Mouse (Mus musculus) midbrain, postnatal 0 days (tissue): ENCODE results near the gene Srp54b. TPM values are rescaled to one million over a fixed set of nuclear protein-coding genes. Genes with fewer than 3 reads are reported as not detected.

ENCODE experiments used
- polyA plus RNA-seq: library from polyadenylated mRNA; unstranded; fragments of >200 nt; fragmentation: Nextera tagmentation; extraction: Ambion mirVana; gene quantifications from 2 replicates; pipeline ENCODE4 v1.2.1, GENCODE M21; 2015
- total RNA-seq: library from RNA; depleted of rRNA; stranded (reverse); fragments of >200 nt; gene quantifications from 2 replicates; pipeline ENCODE4 v1.2.3, GENCODE M21; 2014; rRNA removed

Gene Srp54b
- total and polyA plus RNA-seq, 2 experiments from 2014 or later, result 71.0 to 71.1 TPM

Other genes with a start within 250 kb of the Srp54b start
- not detected in 2 replicates for gene Gm20403, start 168.6 kb upstream of the Srp54b start, total RNA-seq
- gene Gm20403, start 168.6 kb upstream of the Srp54b start, polyA plus RNA-seq, result not detected in 2 replicates
- gene Baz1a, start 140.8 kb upstream of the Srp54b start, total RNA-seq, result 2.1 and 4.4 TPM in 2 replicates
- gene Baz1a, start 140.8 kb upstream of the Srp54b start, polyA plus RNA-seq, result 2.0 and 2.6 TPM in 2 replicates
- 10.9 and 12.4 TPM in 2 replicates for gene 2700097O09Rik, start 75.0 kb upstream of the Srp54b start, total RNA-seq
- gene 2700097O09Rik, start 75.0 kb upstream of the Srp54b start, polyA plus RNA-seq, result 16.6 and 18.5 TPM in 2 replicates
- 65.2 and 77.6 TPM in 2 replicates for gene Srp54a, start 74.8 kb upstream of the Srp54b start, total RNA-seq
- gene Srp54a, start 74.8 kb upstream of the Srp54b start, polyA plus RNA-seq, result 198 and 202 TPM in 2 replicates
- 49.7 and 51.8 TPM in 2 replicates for gene Fam177a, start 30.6 kb upstream of the Srp54b start, total RNA-seq
- 84.6 and 92.6 TPM in 2 replicates for gene Fam177a, start 30.6 kb upstream of the Srp54b start, polyA plus RNA-seq
- gene 1700047I17Rik2, start 44.5 kb downstream of the Srp54b start, total RNA-seq, result not detected in 2 replicates
- gene 1700047I17Rik2, start 44.5 kb downstream of the Srp54b start, polyA plus RNA-seq, result not detected in 2 replicates
- gene Srp54c, start 75.1 kb downstream of the Srp54b start, total RNA-seq, result 44.4 and 55.6 TPM in 2 replicates
- 78.7 and 86.5 TPM in 2 replicates for gene Srp54c, start 75.1 kb downstream of the Srp54b start, polyA plus RNA-seq
- 6.5 and 9.6 TPM in 2 replicates for gene 1110008L16Rik, start 144.5 kb downstream of the Srp54b start, total RNA-seq
- gene 1110008L16Rik, start 144.5 kb downstream of the Srp54b start, polyA plus RNA-seq, result 8.7 and 8.9 TPM in 2 replicates
- 9.0 and 14.3 TPM in 2 replicates for gene Ppp2r3c, start 147.9 kb downstream of the Srp54b start, total RNA-seq
- 18.0 and 19.0 TPM in 2 replicates for gene Ppp2r3c, start 147.9 kb downstream of the Srp54b start, polyA plus RNA-seq
- 91.1 and 102 TPM in 2 replicates for gene Psma6, start 229.1 kb downstream of the Srp54b start, total RNA-seq
- gene Psma6, start 229.1 kb downstream of the Srp54b start, polyA plus RNA-seq, result 422 and 424 TPM in 2 replicates